Mouse (Mus musculus) Patski (cell line): Measurements from ENCODE around the gene Adap1. TPM values are rescaled to one million over a fixed set of nuclear protein-coding genes. Genes with fewer than 3 reads are reported as not detected.
A peak's percentile ranks its signal among the peaks of the same experiment; 100 is the strongest.

ENCODE experiments used
- ATAC-seq: fragments of 100-300 bp; one replicate; pipeline ENCODE4 v1.8.0; 2021
- CTCF ChIA-PET: fragments of 350-600 bp; sonication (Branson Sonifier 250); formaldehyde crosslinking; loops from one replicate; lab custom pipeline; 2022; ENCODE audit warnings: inconsistent platforms; lab: Charles Lee
- POLR2A ChIA-PET: fragments of 350-600 bp; sonication (Branson Sonifier 250); formaldehyde crosslinking; loops from one replicate; lab custom pipeline; 2022; ENCODE audit warnings: antibody characterized with exemption, inconsistent platforms; lab: Charles Lee
- DNase-seq: peaks from one replicate; pipeline ENCODE4 v3.0.0-alpha.2; 2011; ENCODE audit warnings: low read depth, low spot score
- H3K27me3 ChIP-seq: fragments of 371-371 bp; one replicate; pipeline ENCODE4 v1.5.1; 2021
- CTCF ChIP-seq: fragments of 100-300 bp; IDR thresholded peaks from one replicate; pipeline ENCODE4 v1.5.1; 2021
- in situ Hi-C: fragments of 300-500 bp; cut with MboI; formaldehyde crosslinking; loops from 3 replicates; pipeline ENCODE4 v1.11.1; 2018; ENCODE audit warnings: low pct_unique_long_range_greater_than_20kb, mixed read lengths
- polyA plus RNA-seq: library from polyadenylated mRNA; unstranded; gene quantifications from one replicate; pipeline ENCODE4 v1.2.3, GENCODE M21; 2021

Gene Adap1
- polyA plus RNA-seq, 1 experiment from 2014 or later, result 5.0 TPM

DNA sequence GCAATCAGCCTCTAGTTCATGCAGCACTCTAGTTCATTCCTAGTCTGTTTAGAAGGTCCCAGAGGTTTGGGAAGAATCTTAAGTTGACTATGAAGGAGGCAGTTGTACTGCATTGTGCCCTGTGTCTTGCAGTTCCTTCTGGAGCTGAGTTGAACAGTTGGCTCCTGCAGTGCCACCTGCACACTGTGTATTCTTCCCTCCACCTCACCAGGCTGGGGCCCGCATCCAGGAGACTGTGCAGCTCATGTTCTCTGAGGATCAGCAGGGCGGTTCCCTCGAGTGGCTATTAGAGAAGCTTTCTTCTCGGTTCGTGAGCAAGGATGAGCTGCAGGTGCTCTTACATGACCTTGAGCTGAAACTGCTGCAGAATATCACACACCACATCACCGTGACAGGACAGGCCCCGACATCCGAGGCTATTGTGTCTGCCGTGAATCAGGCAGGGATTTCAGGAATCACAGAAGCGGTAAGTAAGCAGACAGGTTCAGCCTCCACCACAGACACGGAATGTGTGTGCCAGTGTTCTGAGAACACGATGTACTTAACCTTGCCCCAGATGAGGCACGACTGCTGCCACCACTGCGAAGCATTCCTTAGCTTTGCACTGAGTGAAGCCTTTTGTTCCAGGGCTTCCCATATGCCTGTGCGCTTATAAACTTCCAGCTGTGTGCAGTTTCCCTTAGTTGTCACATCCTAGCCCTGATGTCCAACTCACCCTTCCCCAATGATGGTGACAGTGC lies 84.2 kb downstream of the Adap1 start:
- no peaks in the 10 kb centered on the region for H3K27me3 ChIP-seq
- no peak for DNase-seq
- ChIA-PET CTCF (interaction anchor here (1.1 kb wide), 1 partner anchor 13 kb away, joined by 3 read pairs; no protein-coding TSS in a partner anchor), POLR2A (no interaction called here)
- TF ChIP-seq CTCF, result no peak
- ATAC-seq, result no peak
- in situ Hi-C loops, result no loop called here

DNA sequence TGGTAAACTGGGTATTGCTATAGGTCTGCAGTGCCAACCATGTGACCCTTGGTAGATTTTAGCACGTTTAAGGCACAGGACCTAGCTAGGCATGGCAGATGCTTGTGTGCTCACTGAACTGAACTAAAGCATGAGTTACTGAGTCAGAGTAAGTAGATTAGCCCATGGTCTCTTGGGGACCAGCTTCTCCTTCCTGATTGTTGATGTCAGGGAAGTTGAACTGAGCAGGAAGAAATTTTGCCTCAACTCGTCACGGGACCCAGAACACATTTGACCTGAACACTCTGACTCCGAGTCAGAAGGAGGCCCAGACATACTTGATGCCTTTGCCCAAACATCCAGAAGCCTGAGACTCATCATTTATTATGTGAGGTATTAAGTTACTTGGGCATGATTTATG lies 88.0 kb downstream of the Adap1 start:
- no peaks in the 10 kb centered on the region for H3K27me3 ChIP-seq
- in situ Hi-C loops, result no loop called here
- TF ChIP-seq CTCF, result no peak
- ATAC-seq (peak; percentile 47), DNase-seq (no peak)
- ChIA-PET POLR2A (interaction anchor here (0.6 to 1.0 kb wide), 2 partner anchors 9 to 38 kb away, joined by 3 to 4 read pairs; no protein-coding TSS in a partner anchor), CTCF (interaction anchor here (1.1 to 3.1 kb wide), 2 partner anchors 14 to 15 kb away, joined by 4 to 10 read pairs; partner anchors contain the start of gene Get4)

GRCm38 (mm10) chr5:139234423-139234822 lies 91.0 kb downstream of the Adap1 start:
- TF ChIP-seq CTCF, result no peak
- no peak for DNase-seq
- ATAC-seq, result no peak
- ChIA-PET CTCF (interaction anchor here (1.1 to 1.6 kb wide), 2 partner anchors 12 to 48 kb away, joined by 3 to 4 read pairs; no protein-coding TSS in a partner anchor), POLR2A (interaction anchor here (0.6 to 0.9 kb wide), 2 partner anchors 17 to 44 kb away, joined by 3 read pairs; no protein-coding TSS in a partner anchor)
- no peaks in the 10 kb centered on the region for H3K27me3 ChIP-seq
- in situ Hi-C loops, result no loop called here

DNA sequence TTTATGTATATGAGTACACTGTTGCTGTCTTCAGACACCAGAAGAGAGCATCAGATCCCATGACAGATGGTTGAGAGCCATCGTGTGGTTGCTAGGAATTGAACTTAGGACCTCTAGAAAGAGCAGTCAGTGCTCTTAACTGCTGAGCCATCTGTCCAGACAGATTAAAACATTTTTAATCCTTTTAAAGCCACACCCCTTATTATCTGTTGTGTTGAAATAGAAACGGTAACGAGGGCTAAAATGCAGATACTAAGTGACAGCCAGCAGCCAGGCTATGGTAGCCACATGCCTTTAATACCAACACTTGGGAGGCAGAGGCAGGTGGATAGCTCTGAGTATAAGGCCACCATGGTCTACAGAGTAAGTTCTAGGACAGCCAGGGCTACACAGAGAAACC lies 93.3 kb downstream of the Adap1 start:
- in situ Hi-C loops, result no loop called here
- CTCF ChIA-PET, result no interaction called here
- no peak for ATAC-seq
- no peak for DNase-seq
- TF ChIP-seq CTCF, result no peak
- H3K27me3 ChIP-seq, result no peaks in the 10 kb centered on the region
- POLR2A ChIA-PET, result no interaction called here

- in situ Hi-C loops, result no loop called here
- ChIA-PET CTCF (interaction anchor here (1.0 kb wide), 1 partner anchor 13 kb away, joined by 3 read pairs; no protein-coding TSS in a partner anchor), POLR2A (no interaction called here)
- ATAC-seq (no peak), DNase-seq (no peak)
- TF ChIP-seq CTCF, result no peak
- no peaks in the 10 kb centered on the region for H3K27me3 ChIP-seq
These were observed 95.7 kb downstream of the Adap1 start for GRCm38 (mm10) chr5:139229716-139230115.

GRCm38 (mm10) chr5:139228318-139228717 lies 97.1 kb downstream of the Adap1 start:
- H3K27me3 ChIP-seq, result no peaks in the 10 kb centered on the region
- in situ Hi-C loops, result no loop called here
- DNase-seq, result no peak
- TF ChIP-seq CTCF, result no peak
- no peak for ATAC-seq
- CTCF ChIA-PET, result interaction anchor here (1.2 to 1.3 kb wide), 2 partner anchors 10 to 13 kb away, joined by 3 read pairs; no protein-coding TSS in a partner anchor
- POLR2A ChIA-PET, result interaction anchor here (0.8 kb wide), 2 partner anchors 9 to 12 kb away, joined by 3 read pairs; no protein-coding TSS in a partner anchor

- ChIA-PET CTCF (interaction anchor here (1.2 to 1.6 kb wide), 4 partner anchors 11 to 52 kb away, joined by 3 to 4 read pairs (median 4); no protein-coding TSS in a partner anchor), POLR2A (interaction anchor here (0.8 to 1.3 kb wide), 3 partner anchors 10 to 27 kb away, joined by 3 read pairs; partner anchors contain the start of gene Sun1)
- DNase-seq, result no peak
- H3K27me3 ChIP-seq, result no peaks in the 10 kb centered on the region
- TF ChIP-seq CTCF, result no peak
- no peak for ATAC-seq
- in situ Hi-C loops, result no loop called here
These were observed 97.8 kb downstream of the Adap1 start for GRCm38 (mm10) chr5:139227645-139228044.

GRCm38 (mm10) chr5:139227236-139227635 lies 98.2 kb downstream of the Adap1 start:
- no peak for ATAC-seq
- H3K27me3 ChIP-seq, result no peaks in the 10 kb centered on the region
- no peak for DNase-seq
- no peak for TF ChIP-seq CTCF
- CTCF ChIA-PET, result interaction anchor here (1.2 to 1.6 kb wide), 3 partner anchors 10 to 52 kb away, joined by 3 to 4 read pairs (median 4); no protein-coding TSS in a partner anchor
- POLR2A ChIA-PET, result interaction anchor here (0.8 to 1.3 kb wide), 3 partner anchors 11 to 27 kb away, joined by 3 to 6 read pairs (median 3); partner anchors contain the start of gene Sun1
- in situ Hi-C loops, result no loop called here

DNA sequence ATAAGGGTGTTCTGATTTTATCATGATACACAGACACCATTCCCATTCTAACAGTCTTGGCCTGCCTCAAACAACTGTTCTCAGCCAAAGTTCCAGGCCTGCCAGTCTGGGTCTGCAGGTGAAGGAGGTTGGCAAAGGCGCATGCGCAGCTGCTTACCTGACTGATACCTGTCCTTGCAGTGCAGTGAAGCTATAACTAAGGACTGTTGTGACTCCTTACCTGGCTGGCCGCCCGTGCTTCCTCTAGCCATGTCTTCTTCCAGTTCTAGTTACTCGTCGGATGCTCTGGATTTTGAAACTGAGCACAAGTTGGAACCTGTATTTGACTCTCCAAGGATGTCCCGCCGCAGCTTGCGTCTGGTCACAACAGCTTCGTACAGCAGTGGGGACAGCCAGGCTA lies 102.1 kb downstream of the Adap1 start:
- CTCF ChIA-PET, result interaction anchor here (0.9 to 2.7 kb wide), 2 partner anchors 14 to 15 kb away, joined by 3 to 10 read pairs; no protein-coding TSS in a partner anchor
- ATAC-seq, result no peak
- POLR2A ChIA-PET, result interaction anchor here (1.4 kb wide), 1 partner anchor 9 kb away, joined by 4 read pairs; no protein-coding TSS in a partner anchor

More for the DNA sequence above, 102.1 kb downstream of the Adap1 start:
- no peak for DNase-seq
- no peaks in the 10 kb centered on the region for H3K27me3 ChIP-seq
- TF ChIP-seq CTCF, result no peak
- in situ Hi-C loops, result no loop called here

Other genes starting within 250 kb of the Adap1 start
- 0.55 TPM for gene Prkar1b, start 175.6 kb downstream of the Adap1 start, polyA plus RNA-seq
- gene Dnaaf5, start 175.4 kb downstream of the Adap1 start, polyA plus RNA-seq, result 45.6 TPM
- gene Sun1, start 125.0 kb downstream of the Adap1 start, polyA plus RNA-seq, result 107 TPM
- 134 TPM for gene Get4, start 73.3 kb downstream of the Adap1 start, polyA plus RNA-seq
- gene Cox19, start 25.8 kb upstream of the Adap1 start, polyA plus RNA-seq, result 66.1 TPM
- not detected for gene Cyp2w1, start 27.0 kb upstream of the Adap1 start, polyA plus RNA-seq
- gene Gpr146, start 52.1 kb upstream of the Adap1 start, polyA plus RNA-seq, result 7.9 TPM
- gene C130050O18Rik, start 79.7 kb upstream of the Adap1 start, polyA plus RNA-seq, result 0.24 TPM
- gene Gper1, start 97.5 kb upstream of the Adap1 start, polyA plus RNA-seq, result 0.58 TPM
- 19.1 TPM for gene 3110082I17Rik, start 134.9 kb upstream of the Adap1 start, polyA plus RNA-seq
- gene Zfand2a, start 158.9 kb upstream of the Adap1 start, polyA plus RNA-seq, result 49.7 TPM
- not detected for gene Uncx, start 217.9 kb upstream of the Adap1 start, polyA plus RNA-seq